Mouse (Mus musculus) stomach, embryonic 14.5 days (tissue): ENCODE measurements at regions not wholly inside any gene's neighbourhood (a gene's known extent, or its start where the extent isn't known, plus 50 kb on each side); places are given as distances from the start of the nearest gene placed in this dataset.

ENCODE experiments used
- ATAC-seq: fragments of 200-750 bp; cut with Nextera tagmentation; 2 replicates; pipeline ENCODE4 v1.8.0; 2017; ENCODE audit warnings: low read depth, moderate TSS enrichment; ENCODE audit not compliant: insufficient number of reproducible peaks, insufficient read depth, low FRiP score
- H3K27ac ChIP-seq: fragments of 300-500 bp; sonication (generic); 2 replicates; pipeline ENCODE4 v1.5.1; 2014; ENCODE audit warnings: mild to moderate bottlenecking, low read length, moderate library complexity, mixed read lengths
- H3K27me3 ChIP-seq: fragments of 300-500 bp; sonication (generic); 2 replicates; pipeline ENCODE4 v1.6.1; 2014; ENCODE audit warnings: low read length, control low read depth, mixed read lengths; ENCODE audit not compliant: control insufficient read depth, insufficient read depth
- H3K36me3 ChIP-seq: fragments of 300-500 bp; sonication (generic); 2 replicates; pipeline ENCODE4 v1.6.1; 2014; ENCODE audit warnings: mild to moderate bottlenecking, control low read depth, low read length, moderate library complexity, mixed read lengths; ENCODE audit not compliant: control insufficient read depth, insufficient read depth
- H3K4me1 ChIP-seq: fragments of 300-500 bp; sonication (generic); 2 replicates; pipeline ENCODE4 v1.6.1; 2014; ENCODE audit warnings: low read length, control low read depth, mixed read lengths; ENCODE audit not compliant: control insufficient read depth, insufficient read depth
- H3K4me2 ChIP-seq: fragments of 300-500 bp; sonication (generic); replicated peaks from 2 replicates; pipeline ENCODE4 v1.6.1; 2014; ENCODE audit warnings: low read depth, low read length, control low read depth
- H3K4me3 ChIP-seq: fragments of 300-500 bp; sonication (generic); 2 replicates; pipeline ENCODE4 v1.5.1; 2014; ENCODE audit warnings: low read depth, low read length, control low read depth
- H3K9ac ChIP-seq: fragments of 300-500 bp; sonication (generic); replicated peaks from 2 replicates; pipeline ENCODE4 v1.6.1; 2014; ENCODE audit warnings: low read depth, mild to moderate bottlenecking, control low read depth, low read length, moderate library complexity, mixed read lengths
- H3K9me3 ChIP-seq: fragments of 300-500 bp; sonication (generic); 2 replicates; pipeline ENCODE4 v1.6.1; 2016; ENCODE audit warnings: low read depth, low read length, control low read depth; ENCODE audit not compliant: control insufficient read depth
- WGBS: fragments of 180-500 bp; shearing (Covaris S2); extraction: QIAGEN DNeasy Blood & Tissue Kit; methylation state at CpG from one replicate; pipeline ENCODE4 v1.1.7; 2014; 5-methylcytosine and 5-hydroxymethylcytosine counted together

DNA sequence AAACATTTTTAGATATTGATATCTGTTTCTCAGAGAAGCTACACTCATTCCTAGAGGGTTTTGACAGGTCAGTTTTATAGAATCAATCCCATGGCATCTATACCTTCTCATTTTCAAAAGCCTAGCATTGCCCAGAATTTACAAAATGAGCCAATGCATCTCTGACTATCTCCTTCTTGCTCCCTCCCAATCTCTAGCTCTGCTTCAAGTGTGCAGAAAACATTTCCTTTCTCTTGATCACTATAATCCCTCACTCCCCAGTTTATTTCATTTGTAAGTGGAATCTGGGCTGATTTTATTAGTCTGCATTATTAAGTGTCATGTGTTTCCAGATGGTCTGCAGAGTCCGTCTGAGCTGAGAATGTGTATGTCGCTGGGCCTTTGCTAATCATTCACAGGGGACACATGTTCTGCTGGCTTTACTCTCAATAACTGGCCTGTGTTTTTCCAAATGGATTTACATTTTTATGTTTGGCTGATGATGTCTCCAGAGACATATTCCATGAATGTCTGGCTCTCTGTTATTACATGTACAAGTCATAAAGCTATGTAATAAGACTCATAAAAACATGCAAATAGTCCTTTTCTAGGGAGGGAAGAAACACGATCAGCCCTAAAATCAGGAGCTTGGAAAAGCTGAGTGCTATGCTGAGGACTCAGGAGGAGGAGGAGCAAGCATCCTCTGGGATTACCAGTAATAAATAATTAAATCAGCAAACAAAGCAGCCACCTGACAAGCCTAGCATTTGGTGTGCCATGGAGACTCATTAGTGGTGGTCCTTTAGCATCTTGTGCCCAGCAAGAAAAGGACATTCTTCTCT lies 366.0 kb upstream of the Apob start:
- ATAC-seq, result peak; percentile 33; the same call in 1 of the 2 replicates
- no peak overlapping the region for H3K4me3 ChIP-seq

DNA sequence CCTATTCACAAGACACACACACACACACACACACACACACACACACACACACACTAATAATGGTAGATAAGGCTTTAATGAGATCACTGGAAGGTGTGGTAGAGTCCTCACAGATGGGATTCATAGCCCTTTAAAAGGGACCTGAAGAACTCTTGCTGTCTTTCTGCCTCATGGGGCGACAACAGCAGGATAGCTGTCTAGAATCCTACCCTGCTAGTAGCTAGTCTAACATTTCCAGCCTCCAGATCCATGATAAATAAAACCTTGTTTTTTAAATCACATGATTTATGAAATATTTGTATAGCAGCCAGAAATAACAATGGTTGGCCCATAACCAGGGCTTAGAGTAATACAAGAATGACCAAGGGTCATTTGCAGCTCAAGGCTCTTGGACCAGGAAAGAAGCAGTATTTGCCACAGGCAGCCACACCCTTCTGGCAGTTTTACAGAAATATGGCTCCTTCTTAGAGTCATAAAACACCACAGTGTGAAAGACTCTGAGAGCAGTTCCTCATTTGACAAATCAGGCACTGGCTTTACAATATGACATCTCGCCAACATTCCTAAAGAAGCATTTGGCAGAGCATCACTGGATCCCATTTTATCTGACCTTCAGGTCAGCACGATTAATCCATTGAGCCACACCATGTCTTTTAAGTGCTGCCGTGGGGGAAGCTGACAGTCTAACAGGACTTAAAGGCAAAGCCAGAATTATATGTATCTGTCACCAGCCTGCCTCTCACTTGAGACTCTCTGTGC lies 340.9 kb upstream of the Apob start:
- H3K27me3 ChIP-seq, result no peaks in the 10 kb centered on the region
- no peaks in the 10 kb centered on the region for H3K4me1 ChIP-seq
- H3K4me3 ChIP-seq, result no peak overlapping the region
- no peaks in the 10 kb centered on the region for H3K9me3 ChIP-seq
- H3K4me2 ChIP-seq, result no peak overlapping the region
- no peak overlapping the region for H3K27ac ChIP-seq
- WGBS, result 43% methylated on average over 4 of the region's 4 CpGs
- no peak overlapping the region for H3K9ac ChIP-seq
- H3K36me3 ChIP-seq, result no peaks in the 10 kb centered on the region
- ATAC-seq, result peak; percentile 56; the same call in 1 of the 2 replicates

More for the DNA sequence above, 366.0 kb upstream of the Apob start:
- Histone ChIP-seq H3K9me3 (no peaks in the 10 kb centered on the region), H3K27me3 (no peaks in the 10 kb centered on the region), H3K9ac (no peak overlapping the region), H3K4me1 (no peaks in the 10 kb centered on the region), H3K36me3 (no peaks in the 10 kb centered on the region), H3K27ac (no peak overlapping the region), H3K4me2 (no peak overlapping the region)
- WGBS, result 49% methylated on average over 3 of the region's 3 CpGs

DNA sequence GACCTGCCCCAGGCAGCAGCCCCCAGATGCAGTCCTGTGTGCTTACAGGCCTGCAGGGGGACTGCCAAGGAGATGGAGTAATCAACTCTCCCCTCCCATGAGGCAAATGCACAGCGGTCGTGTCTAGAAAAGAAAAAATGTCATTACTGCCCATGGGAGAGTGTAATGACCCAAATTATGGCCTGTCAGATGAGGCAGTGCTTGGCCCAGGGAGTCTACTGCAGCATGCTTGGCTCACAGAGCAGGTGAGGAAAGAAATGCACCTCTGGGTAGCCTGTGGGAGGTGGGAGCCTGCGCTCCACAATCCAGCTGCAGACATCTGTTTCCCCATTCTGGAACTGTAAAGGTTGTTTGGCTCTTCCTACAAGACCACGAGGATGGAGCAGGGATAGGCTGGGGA lies 339.8 kb upstream of the Apob start:
- 63% methylated on average over 4 of the region's 4 CpGs for WGBS
- Histone ChIP-seq H3K9me3 (no peaks in the 10 kb centered on the region), H3K27me3 (no peaks in the 10 kb centered on the region), H3K9ac (no peak overlapping the region), H3K4me3 (no peak overlapping the region), H3K36me3 (no peaks in the 10 kb centered on the region), H3K27ac (no peak overlapping the region), H3K4me1 (no peaks in the 10 kb centered on the region), H3K4me2 (no peak overlapping the region)
- ATAC-seq, result no peak

DNA sequence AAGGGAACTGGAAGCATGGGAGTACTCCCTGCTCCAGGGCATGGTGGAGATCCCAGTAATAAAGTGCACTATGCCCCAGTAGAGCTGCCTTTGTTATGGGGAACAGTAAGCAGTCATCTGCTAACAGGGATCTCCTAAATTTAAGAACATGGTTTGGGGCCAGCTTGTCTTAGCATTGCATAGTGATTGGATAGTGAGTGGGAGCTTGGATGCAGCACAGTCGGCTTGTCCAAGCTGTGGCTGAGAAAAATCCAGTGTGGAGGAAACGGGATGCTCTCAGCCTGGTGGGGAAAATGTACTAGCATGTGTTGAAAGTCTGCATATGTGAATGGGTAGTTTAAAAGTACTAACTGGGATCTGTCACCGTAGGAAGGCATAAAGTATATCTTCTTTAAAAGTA lies 326.6 kb upstream of the Apob start:
- H3K4me2 ChIP-seq, result no peak overlapping the region
- 90% methylated on average over 3 of the region's 3 CpGs for WGBS
- no peaks in the 10 kb centered on the region for H3K36me3 ChIP-seq
- no peak overlapping the region for H3K27ac ChIP-seq
- no peak overlapping the region for H3K4me3 ChIP-seq
- H3K9me3 ChIP-seq, result no peaks in the 10 kb centered on the region
- H3K4me1 ChIP-seq, result no peaks in the 10 kb centered on the region
- no peaks in the 10 kb centered on the region for H3K27me3 ChIP-seq
- ATAC-seq, result no peak
- H3K9ac ChIP-seq, result no peak overlapping the region

DNA sequence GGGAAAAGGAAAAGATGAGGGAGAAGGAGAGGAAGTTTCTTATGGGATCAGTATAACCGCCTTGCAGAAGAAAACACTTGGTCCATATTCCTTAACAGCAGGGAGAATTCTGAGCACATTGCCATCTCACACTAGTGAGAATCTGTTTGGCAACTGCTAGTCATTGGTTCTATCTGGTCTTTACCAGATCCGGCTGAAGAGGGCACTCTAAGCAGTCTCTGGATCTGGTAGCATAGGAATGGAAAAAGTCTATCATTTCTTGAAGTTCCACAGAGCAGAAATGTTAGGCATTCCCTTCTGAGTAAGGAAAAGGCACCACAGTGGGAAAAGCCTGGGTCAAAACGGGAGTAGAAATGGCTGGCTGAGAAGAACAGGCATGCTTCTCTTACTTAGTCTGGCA lies 315.4 kb upstream of the Apob start:
- Histone ChIP-seq H3K4me2 (no peak overlapping the region), H3K9ac (no peak overlapping the region), H3K4me3 (no peak overlapping the region), H3K4me1 (no peaks in the 10 kb centered on the region), H3K27ac (no peak overlapping the region), H3K27me3 (no peaks in the 10 kb centered on the region), H3K36me3 (no peaks in the 10 kb centered on the region), H3K9me3 (no peaks in the 10 kb centered on the region)
- WGBS, result 48% methylated on average over 3 of the region's 3 CpGs
- no peak for ATAC-seq

DNA sequence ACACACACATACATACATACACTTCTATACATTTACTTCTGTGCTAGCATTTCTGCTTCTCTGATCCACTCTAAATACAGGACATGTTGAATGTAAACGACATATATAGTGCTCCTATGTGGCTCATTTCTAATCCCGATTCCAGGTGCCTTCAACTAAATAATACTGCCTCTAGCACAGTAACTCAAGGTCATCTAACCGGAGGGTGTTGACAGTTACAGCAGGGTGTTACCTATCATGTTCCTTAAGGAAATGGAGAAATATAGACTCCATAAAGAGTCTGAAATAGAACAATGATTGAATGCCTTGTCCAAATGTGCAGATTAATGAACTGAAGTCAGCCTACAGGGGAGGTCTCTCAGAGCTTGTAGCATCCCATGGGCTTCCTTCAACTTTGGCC lies 307.3 kb upstream of the Apob start:
- H3K4me2 ChIP-seq, result no peak overlapping the region
- 67% methylated on average over 3 of the region's 3 CpGs for WGBS
- H3K4me3 ChIP-seq, result no peak overlapping the region
- H3K27me3 ChIP-seq, result no peaks in the 10 kb centered on the region
- no peaks in the 10 kb centered on the region for H3K4me1 ChIP-seq
- H3K9me3 ChIP-seq, result no peaks in the 10 kb centered on the region
- H3K9ac ChIP-seq, result no peak overlapping the region
- ATAC-seq, result no peak
- H3K27ac ChIP-seq, result no peak overlapping the region
- H3K36me3 ChIP-seq, result no peaks in the 10 kb centered on the region

DNA sequence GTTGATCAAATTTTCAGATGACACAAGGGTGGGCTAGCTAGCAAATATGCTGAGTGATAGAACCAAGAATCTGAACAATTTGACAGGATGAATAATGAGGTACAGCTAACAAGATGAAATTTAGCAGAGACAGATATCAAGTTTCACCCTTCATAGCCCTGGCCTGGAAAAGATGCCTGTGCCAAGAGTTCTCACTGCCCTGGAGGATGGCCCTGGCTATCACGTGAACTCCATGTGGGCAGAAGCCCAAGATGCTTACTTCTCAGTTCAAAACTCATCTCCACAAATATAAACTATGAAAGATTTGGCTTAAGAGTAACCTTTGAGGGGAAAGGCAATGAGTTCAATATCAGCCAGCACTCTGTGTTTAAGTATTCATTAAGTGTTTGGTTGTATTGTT lies 306.9 kb upstream of the Apob start:
- no peak overlapping the region for H3K9ac ChIP-seq
- H3K4me1 ChIP-seq, result no peaks in the 10 kb centered on the region
- no peak overlapping the region for H3K4me3 ChIP-seq
- no peak overlapping the region for H3K27ac ChIP-seq
- H3K27me3 ChIP-seq, result no peaks in the 10 kb centered on the region
- no peak for ATAC-seq
- H3K4me2 ChIP-seq, result no peak overlapping the region
- 36% methylated on average over 1 of the region's 1 CpGs for WGBS
- H3K9me3 ChIP-seq, result no peaks in the 10 kb centered on the region
- H3K36me3 ChIP-seq, result no peaks in the 10 kb centered on the region

DNA sequence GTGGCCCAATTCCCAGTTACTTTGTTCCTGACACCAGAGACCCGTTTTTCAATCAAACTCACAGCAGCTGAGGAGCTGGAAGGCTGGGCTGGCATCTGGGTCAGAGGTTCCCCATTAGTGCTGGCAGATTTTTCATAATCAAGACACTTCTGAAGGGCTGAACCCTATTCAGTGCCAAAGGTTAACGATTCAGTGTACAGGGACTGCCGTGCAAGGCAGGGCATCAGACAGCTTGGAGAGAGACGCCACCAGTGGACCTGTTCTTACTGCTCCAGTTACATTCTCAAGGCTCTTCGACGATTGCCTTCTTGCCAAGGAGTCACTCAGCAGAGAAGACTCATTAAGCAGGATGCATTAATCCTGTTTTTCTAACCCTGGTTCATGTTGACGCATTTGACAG lies 285.5 kb upstream of the Apob start:
- Histone ChIP-seq H3K9ac (no peak overlapping the region), H3K4me1 (no peaks in the 10 kb centered on the region), H3K9me3 (no peaks in the 10 kb centered on the region), H3K36me3 (no peaks in the 10 kb centered on the region), H3K27ac (no peak overlapping the region), H3K27me3 (no peaks in the 10 kb centered on the region), H3K4me2 (no peak overlapping the region), H3K4me3 (no peak overlapping the region)
- 49% methylated on average over 7 of the region's 7 CpGs for WGBS
- ATAC-seq, result no peak
